Mouse (Mus musculus): ENCODE data around the gene Zfp106.

DNA sequence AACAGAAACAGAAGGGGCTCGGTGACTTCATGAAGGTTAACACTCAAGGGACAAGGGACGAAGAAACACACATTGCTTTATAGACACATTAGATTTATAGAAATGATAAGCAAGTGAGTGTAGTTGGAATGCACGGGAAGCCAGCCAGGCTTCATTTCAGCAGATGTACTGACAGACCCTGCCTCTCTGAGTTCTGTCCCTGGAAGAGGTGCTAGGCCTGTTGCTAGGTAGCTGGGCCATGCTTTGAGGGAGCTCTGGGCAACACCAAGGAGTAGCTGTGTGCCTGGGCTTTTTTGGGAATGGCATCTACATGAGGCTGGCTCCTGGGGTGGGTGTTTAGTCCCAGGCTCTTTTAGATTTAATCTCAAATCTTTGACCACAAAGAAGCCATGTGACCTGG, 67.1 kb downstream of the Zfp106 start:
- TF ChIP-seq POLR2A (IDR thresholded peaks at IDR 0.05; ENCODE audit: insufficient read depth, low read depth, low read length) (no peak), CTCF (IDR thresholded peaks at IDR 0.05) (no peak)
